Mouse (Mus musculus) right cerebral cortex, adult 18-20 months (tissue): ENCODE results near the gene Peli3.
"Not testable (repeated sequence)": the region's sequence is repeated elsewhere in the genome, so short reads cannot be mapped to it uniquely, and the experiment has no call there.

Experiments
- DNase-seq: peaks from one replicate; pipeline ENCODE4 v3.0.0; 2022; ENCODE audit warnings: mixed read lengths

Gene Peli3

GRCm38 (mm10) chr19:4942551-4943252 is at the start of gene Peli3:
Gene Peli3 (minus strand): TSS chr19:4943127.
- DNase-seq, result peak; percentile 86

GRCm38 (mm10) chr19:4992371-4992770 is 49.4 kb upstream of the Peli3 start:
- DNase-seq, result no peak

- peak; percentile 62 for DNase-seq
These were observed 47.8 kb upstream of the Peli3 start for GRCm38 (mm10) chr19:4990716-4991115.

GRCm38 (mm10) chr19:4990256-4990625 is 47.3 kb upstream of the Peli3 start, which contains the start of gene Npas4:
Gene Npas4 (minus strand): TSS chr19:4990316.
- DNase-seq, result no peak

- peak; percentile 87 for DNase-seq
These were observed 46.7 kb upstream of the Peli3 start for GRCm38 (mm10) chr19:4989434-4990255.

- no peak for DNase-seq
These were observed 46.1 kb upstream of the Peli3 start for GRCm38 (mm10) chr19:4989013-4989412.

- peak; percentile 66 for DNase-seq
These were observed 38.8 kb upstream of the Peli3 start for GRCm38 (mm10) chr19:4981767-4982166.

- DNase-seq, result no peak
These were observed 25.3 kb upstream of the Peli3 start for GRCm38 (mm10) chr19:4968236-4968635.

GRCm38 (mm10) chr19:4961928-4962601 is 19.1 kb upstream of the Peli3 start, which contains the start of gene Mrpl11:
Gene Mrpl11 (plus strand): TSS chr19:4962147.
- peak; percentile 94 for DNase-seq

- DNase-seq, result not testable (repeated sequence)
These were observed 5.7 kb upstream of the Peli3 start for GRCm38 (mm10) chr19:4948641-4949040.

GRCm38 (mm10) chr19:4945540-4945939 is 2.6 kb upstream of the Peli3 start:
- no peak for DNase-seq

GRCm38 (mm10) chr19:4943253-4943588 is 294 bp upstream of the Peli3 start:
- DNase-seq, result peak; percentile 23

GRCm38 (mm10) chr19:4937444-4938310 is 5.2 kb downstream of the Peli3 start:
- no peak for DNase-seq

GRCm38 (mm10) chr19:4936896-4937295 is 6.0 kb downstream of the Peli3 start:
- no peak for DNase-seq

GRCm38 (mm10) chr19:4928781-4929180 is 14.1 kb downstream of the Peli3 start:
- no peak for DNase-seq

- DNase-seq, result peak; percentile 98
These were observed 14.9 kb downstream of the Peli3 start, which contains the start of gene Dpp3 for GRCm38 (mm10) chr19:4927904-4928531. Gene Dpp3 (minus strand): TSS chr19:4928287.

- DNase-seq, result no peak
These were observed 17.6 kb downstream of the Peli3 start for GRCm38 (mm10) chr19:4925121-4925860.

GRCm38 (mm10) chr19:4919652-4920051 is 23.3 kb downstream of the Peli3 start:
- no peak for DNase-seq

- no peak for DNase-seq
These were observed 26.1 kb downstream of the Peli3 start for GRCm38 (mm10) chr19:4916827-4917226.

GRCm38 (mm10) chr19:4915924-4916603 is 26.9 kb downstream of the Peli3 start:
- DNase-seq, result no peak

GRCm38 (mm10) chr19:4909376-4909775 is 33.6 kb downstream of the Peli3 start:
- no peak for DNase-seq
